Mouse (Mus musculus): ENCODE measurements at regions not wholly inside any gene's neighbourhood (a gene's known extent, or its start where the extent isn't known, plus 50 kb on each side); places are given as distances from the start of the nearest gene placed in this dataset.

DNA sequence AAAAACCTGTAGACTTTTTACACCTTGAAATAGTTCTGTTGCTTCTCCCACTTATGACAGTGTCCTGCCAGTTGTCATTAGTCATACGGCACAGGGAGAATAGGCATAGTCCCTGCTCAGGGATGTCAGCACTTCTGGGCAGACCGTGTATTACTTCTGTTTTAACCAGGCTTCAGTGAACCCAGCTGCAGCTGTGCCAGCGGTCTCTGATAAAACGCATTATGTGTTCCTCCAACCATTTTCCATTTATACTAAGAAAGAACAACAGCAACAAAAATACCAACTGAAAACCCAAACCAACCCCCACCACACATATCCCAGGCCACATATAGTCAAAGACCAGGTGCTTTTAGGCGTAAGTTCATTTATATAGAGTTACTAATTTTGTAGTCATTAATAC, 83.1 kb upstream of the Prdm1 start:
- H3K27ac ChIP-seq = no peak overlapping the region
- no peak overlapping the region for H3K9ac ChIP-seq
- WGBS = 86% methylated on average over 5 of the region's 5 CpGs
- no peak overlapping the region for H3K4me3 ChIP-seq
- H3K36me3 ChIP-seq (replicated peaks) = no peaks in the 10 kb centered on the region
- no peaks in the 10 kb centered on the region for H3K27me3 ChIP-seq (replicated peaks)
- H3K9me3 ChIP-seq = no peaks in the 10 kb centered on the region
- ATAC-seq (replicated peaks) = no peak
- H3K4me2 ChIP-seq = no peak overlapping the region
- H3K4me1 ChIP-seq = no peaks in the 10 kb centered on the region

DNA sequence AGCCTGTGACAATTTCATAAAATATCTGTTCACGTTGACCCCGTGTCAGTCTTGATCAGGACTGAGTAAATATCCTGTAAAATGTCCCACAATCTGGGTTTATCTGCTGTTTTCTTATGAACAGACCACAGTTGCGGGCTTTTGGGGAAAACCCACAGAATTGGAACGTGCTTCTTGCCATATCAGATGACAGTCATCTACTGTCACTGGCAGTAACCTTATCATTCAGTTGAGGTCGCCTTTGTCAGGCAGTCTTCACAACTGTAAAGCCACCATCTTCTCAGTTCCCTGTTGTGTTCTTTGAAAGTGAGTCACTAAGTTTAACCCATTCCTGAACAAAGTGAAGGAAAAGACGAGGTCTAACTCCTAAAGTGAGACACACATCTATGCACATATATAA, 80.9 kb upstream of the Prdm1 start:
- Histone ChIP-seq H3K9ac (no peak overlapping the region), H3K4me2 (no peak overlapping the region), H3K9me3 (no peaks in the 10 kb centered on the region), H3K36me3 (replicated peaks) (no peaks in the 10 kb centered on the region), H3K27ac (no peak overlapping the region), H3K27me3 (replicated peaks) (no peaks in the 10 kb centered on the region), H3K4me3 (no peak overlapping the region), H3K4me1 (no peaks in the 10 kb centered on the region)
- 82% methylated on average over 6 of the region's 6 CpGs for WGBS
- no peak for ATAC-seq (replicated peaks)

DNA sequence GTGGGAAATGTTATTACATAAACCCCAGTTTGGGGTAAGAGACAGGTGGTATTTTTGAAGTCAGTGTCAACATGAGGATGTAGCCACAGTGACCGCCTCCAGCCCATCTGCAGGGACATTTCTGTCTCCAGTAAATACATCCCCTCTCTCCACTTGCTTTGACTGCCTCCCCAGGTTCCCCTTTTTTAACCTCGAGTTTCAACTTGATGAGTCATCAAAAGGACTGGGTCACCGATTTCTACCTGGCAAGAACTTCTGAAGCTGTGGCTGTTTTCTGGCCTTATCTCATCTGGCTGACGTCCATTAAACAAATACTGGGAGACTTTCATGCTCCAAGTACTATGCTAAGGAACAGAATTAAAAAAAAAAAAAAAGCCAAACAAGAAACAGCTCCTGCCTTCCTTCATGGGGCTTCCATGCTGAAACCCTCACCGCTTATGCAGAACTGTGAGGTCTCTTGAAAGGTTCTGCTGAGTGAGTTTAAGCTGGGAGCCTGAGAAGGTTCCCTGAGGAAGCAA, 79.1 kb upstream of the Prdm1 start:
- WGBS = 81% methylated on average over 5 of the region's 5 CpGs
- no peak overlapping the region for H3K27ac ChIP-seq

DNA sequence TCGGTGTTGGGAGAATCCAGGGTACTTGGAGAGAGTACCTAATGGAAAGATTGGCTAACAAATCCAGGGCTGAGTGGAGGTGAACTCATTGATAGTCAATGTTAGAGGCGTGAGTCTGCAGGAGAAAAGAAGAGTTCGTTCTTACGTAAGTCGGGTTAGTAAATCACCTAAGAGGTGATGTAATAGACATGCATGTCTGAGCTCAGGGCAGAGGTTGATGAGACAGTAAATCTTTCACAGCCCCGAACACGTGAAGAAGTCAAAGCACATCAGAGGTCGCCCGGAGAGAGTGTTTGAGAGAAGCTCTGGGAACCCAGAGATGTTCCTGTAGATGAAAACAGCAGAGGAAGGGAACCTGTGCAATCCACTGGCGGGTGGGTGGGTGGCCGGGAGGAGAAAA, 76.2 kb upstream of the Prdm1 start:
- no peak overlapping the region for H3K4me3 ChIP-seq
- no peak for ATAC-seq (replicated peaks)
- WGBS = 94% methylated on average over 11 of the region's 11 CpGs
- H3K27me3 ChIP-seq (replicated peaks) = no peaks in the 10 kb centered on the region
- H3K9ac ChIP-seq = no peak overlapping the region
- no peaks in the 10 kb centered on the region for H3K36me3 ChIP-seq (replicated peaks)
- no peaks in the 10 kb centered on the region for H3K9me3 ChIP-seq
- no peaks in the 10 kb centered on the region for H3K4me1 ChIP-seq
- H3K27ac ChIP-seq = no peak overlapping the region
- no peak overlapping the region for H3K4me2 ChIP-seq

More for the DNA sequence above, 79.1 kb upstream of the Prdm1 start:
- no peaks in the 10 kb centered on the region for H3K9me3 ChIP-seq
- H3K36me3 ChIP-seq (replicated peaks) = no peaks in the 10 kb centered on the region
- no peaks in the 10 kb centered on the region for H3K27me3 ChIP-seq (replicated peaks)
- no peak overlapping the region for H3K4me2 ChIP-seq
- H3K4me3 ChIP-seq = no peak overlapping the region
- H3K4me1 ChIP-seq = no peaks in the 10 kb centered on the region
- no peak for ATAC-seq (replicated peaks)
- H3K9ac ChIP-seq = no peak overlapping the region

DNA sequence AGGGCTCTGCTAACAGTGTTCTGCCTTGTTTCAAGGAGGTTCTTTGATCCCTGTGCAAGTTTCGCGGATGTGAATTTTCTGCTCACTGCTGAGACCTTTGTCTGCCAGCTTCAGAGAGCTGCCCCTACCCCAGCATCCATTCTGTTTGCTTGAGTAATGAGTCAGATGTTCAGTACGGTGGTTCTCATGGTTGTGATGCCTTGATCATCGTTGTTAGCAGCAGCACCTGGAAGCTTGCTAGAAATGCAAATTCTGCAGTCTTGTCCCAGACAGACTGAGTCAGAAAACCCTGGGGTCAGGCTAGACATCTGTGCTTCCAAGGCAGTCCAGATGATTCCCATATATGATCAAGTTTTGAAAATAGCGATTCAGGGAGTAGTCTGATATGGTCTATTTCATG, 75.2 kb upstream of the Prdm1 start:
- Histone ChIP-seq H3K36me3 (replicated peaks) (no peaks in the 10 kb centered on the region), H3K9me3 (no peaks in the 10 kb centered on the region), H3K4me1 (no peaks in the 10 kb centered on the region), H3K4me2 (no peak overlapping the region), H3K27me3 (replicated peaks) (no peaks in the 10 kb centered on the region), H3K9ac (no peak overlapping the region), H3K4me3 (no peak overlapping the region), H3K27ac (no peak overlapping the region)
- no peak for ATAC-seq (replicated peaks)
- WGBS = 74% methylated on average over 5 of the region's 5 CpGs

DNA sequence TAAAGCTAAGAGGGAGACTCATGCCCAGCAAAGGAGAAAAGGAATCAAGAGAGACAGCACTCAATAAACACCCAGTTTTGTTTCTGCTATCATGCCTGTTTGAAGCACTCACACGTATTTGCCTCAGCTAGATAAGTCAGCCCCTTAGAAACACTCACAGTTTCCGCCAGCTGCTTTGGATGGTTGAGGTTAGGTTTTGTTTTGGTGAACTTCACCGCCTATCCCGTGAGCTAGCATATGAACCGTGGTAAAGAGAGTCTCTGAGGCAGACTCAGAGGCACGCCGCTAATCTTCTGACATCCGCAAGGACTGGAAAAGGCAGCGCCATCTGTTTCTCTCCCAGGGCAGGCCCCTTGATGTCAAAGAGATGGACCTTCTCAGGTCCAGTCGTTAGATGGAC, 73.2 kb upstream of the Prdm1 start:
- Histone ChIP-seq H3K4me3 (no peak overlapping the region), H3K4me1 (no peaks in the 10 kb centered on the region), H3K4me2 (no peak overlapping the region), H3K27me3 (replicated peaks) (no peaks in the 10 kb centered on the region), H3K9me3 (no peaks in the 10 kb centered on the region), H3K36me3 (replicated peaks) (no peaks in the 10 kb centered on the region), H3K9ac (no peak overlapping the region), H3K27ac (no peak overlapping the region)
- 89% methylated on average over 10 of the region's 10 CpGs for WGBS
- no peak for ATAC-seq (replicated peaks)

DNA sequence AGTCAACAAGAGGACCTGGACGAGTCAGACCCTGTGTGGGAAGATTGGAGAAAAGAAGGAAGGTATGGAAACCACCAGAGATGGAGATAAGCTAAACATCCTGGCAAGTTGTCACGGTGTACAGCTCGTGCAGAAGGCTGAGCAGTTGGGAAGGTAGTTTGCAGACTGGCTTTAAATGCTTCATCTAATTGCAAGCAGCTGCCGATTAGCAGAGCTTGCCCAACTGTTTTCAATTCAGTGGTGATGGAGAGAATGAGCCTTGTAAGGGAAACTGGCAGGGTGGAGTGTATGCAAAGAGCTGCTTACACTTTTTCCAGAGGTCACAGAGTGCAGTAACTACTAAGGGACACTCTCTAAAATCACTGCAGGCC, 71.6 kb upstream of the Prdm1 start:
- Histone ChIP-seq H3K4me1 (no peaks in the 10 kb centered on the region), H3K27me3 (replicated peaks) (no peaks in the 10 kb centered on the region), H3K36me3 (replicated peaks) (no peaks in the 10 kb centered on the region), H3K4me3 (no peak overlapping the region), H3K27ac (no peak overlapping the region), H3K9me3 (no peaks in the 10 kb centered on the region), H3K4me2 (no peak overlapping the region), H3K9ac (no peak overlapping the region)
- 70% methylated on average over 4 of the region's 4 CpGs for WGBS
- no peak for ATAC-seq (replicated peaks)

DNA sequence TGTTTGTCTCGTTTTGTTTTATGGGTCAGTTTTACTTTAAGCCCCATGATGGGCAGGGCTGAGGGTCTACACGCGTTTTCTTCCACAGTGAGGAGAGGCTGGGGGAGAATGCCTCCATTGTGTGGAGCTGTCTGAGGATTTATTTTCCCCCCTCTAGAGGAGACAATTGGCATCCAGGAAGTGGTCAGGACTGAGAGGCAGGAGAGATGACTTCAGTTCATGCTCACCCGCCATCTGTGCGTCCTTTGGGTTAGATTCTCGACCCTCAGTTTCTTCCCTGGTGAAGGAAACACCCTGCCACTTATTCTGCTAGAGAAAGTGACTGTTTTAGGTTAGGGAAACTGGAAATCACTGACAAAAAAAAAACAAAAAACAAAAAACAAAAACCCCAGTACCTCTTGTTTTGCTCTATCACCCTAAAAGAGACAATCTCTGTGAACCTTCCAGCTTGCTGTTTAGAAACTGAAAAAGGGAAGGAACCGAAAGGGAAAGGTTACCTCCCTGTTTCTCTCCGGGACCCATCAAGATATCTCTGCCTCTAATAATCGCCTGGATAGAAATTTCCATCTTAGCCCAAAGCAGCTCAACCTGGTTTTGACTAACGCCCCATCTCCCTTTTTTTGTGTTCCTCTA, 71.1 kb upstream of the Prdm1 start:
- Histone ChIP-seq H3K4me2 (no peak overlapping the region), H3K4me1 (no peaks in the 10 kb centered on the region), H3K36me3 (replicated peaks) (no peaks in the 10 kb centered on the region), H3K4me3 (no peak overlapping the region), H3K9ac (no peak overlapping the region), H3K27me3 (replicated peaks) (no peaks in the 10 kb centered on the region), H3K9me3 (no peaks in the 10 kb centered on the region), H3K27ac (no peak overlapping the region)
- WGBS = 67% methylated on average over 10 of the region's 10 CpGs
- ATAC-seq (replicated peaks) = no peak

DNA sequence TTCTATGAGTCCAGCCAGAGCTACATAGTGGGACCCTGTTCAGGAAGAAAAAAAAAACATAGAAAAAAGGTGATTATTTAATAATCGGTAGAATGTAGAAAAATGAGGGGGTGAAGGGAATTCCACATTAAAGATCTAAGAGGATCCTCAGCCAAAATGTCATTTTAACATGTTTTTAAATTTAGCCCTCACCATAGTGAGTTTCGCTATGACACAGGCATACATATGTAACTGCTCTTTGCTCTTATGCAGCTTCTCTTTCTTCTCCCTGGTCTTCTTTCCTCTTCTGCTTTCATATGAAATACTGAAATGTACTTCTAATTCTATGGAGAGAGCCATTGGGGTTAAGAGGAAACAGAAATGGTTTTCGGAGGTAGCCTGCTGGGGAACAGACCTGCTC, 70.3 kb upstream of the Prdm1 start:
- Histone ChIP-seq H3K36me3 (replicated peaks) (no peaks in the 10 kb centered on the region), H3K4me3 (no peak overlapping the region), H3K9ac (no peak overlapping the region), H3K4me2 (no peak overlapping the region), H3K27ac (no peak overlapping the region), H3K4me1 (no peaks in the 10 kb centered on the region), H3K27me3 (replicated peaks) (no peaks in the 10 kb centered on the region), H3K9me3 (no peaks in the 10 kb centered on the region)
- WGBS = 93% methylated on average over 3 of the region's 3 CpGs
- no peak for ATAC-seq (replicated peaks)

DNA sequence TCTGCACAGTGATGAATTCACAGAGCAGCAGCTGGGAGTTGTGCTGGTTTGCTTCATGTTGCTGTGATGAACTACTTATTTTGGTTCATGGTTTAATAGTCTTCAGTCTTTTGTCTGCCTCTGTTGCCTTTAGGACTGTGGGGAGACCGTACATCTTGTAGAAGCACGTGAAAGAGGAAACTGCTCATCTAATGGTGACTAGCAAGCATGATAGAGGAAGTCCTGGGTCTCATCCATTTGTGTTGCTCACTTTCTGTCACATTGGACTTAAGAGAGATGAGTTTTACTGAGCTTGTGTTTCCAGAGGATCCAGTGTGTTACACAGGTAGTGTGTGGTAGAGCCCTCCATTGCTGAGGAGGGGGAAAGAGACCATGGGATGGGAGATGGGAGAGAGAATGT, 67.6 kb upstream of the Prdm1 start:
- Histone ChIP-seq H3K36me3 (replicated peaks) (no peaks in the 10 kb centered on the region), H3K27me3 (replicated peaks) (no peaks in the 10 kb centered on the region), H3K4me2 (no peak overlapping the region), H3K27ac (no peak overlapping the region), H3K9ac (no peak overlapping the region), H3K4me1 (no peaks in the 10 kb centered on the region), H3K9me3 (no peaks in the 10 kb centered on the region), H3K4me3 (no peak overlapping the region)
- 87% methylated on average over 2 of the region's 2 CpGs for WGBS
- ATAC-seq (replicated peaks) = no peak

DNA sequence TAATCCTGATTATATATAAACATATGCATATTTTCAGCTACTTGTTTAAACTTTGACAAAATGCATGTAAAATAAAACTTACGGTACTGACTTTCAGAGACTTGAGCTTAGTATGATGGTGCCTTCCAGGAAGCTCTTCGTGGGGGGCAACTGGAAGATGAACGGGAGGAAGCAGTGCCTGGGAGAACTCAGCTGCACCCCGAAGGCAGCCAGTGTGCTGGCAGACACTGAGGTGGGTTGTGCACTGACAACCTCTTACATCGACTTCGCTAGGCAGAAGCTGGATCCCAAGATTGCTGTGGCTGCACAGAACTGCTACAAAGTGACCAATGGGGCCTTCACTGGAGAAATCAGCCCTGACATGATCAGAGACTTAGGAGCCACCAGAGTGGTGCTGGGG, 61.5 kb upstream of the Prdm1 start:
- no peaks in the 10 kb centered on the region for H3K4me1 ChIP-seq
- WGBS = 89% methylated on average over 6 of the region's 6 CpGs
- no peak overlapping the region for H3K9ac ChIP-seq
- no peak for ATAC-seq (replicated peaks)
- no peak overlapping the region for H3K4me2 ChIP-seq
- H3K4me3 ChIP-seq = no peak overlapping the region
- no peaks in the 10 kb centered on the region for H3K9me3 ChIP-seq
- no peaks in the 10 kb centered on the region for H3K27me3 ChIP-seq (replicated peaks)
- H3K27ac ChIP-seq = no peak overlapping the region
- no peaks in the 10 kb centered on the region for H3K36me3 ChIP-seq (replicated peaks)

DNA sequence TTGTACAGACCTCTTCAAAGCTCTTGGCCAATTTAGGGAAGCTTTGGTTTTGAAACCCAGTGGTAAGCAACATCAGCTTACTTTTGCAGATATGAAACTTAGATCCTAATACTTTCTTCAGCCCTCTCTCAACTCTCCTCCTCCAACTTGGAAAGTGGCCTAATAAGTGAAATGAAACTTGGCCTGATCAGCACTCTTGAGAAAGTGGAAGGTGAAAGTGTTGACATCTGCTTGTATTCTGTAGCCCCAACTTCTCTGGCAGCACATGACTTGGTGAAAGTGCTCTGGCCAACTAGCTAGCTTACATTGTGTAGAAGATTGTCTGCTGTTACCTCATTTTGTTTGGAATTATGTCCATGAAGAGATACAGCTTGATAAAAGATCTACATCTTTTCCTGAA, 61.1 kb upstream of the Prdm1 start:
- Histone ChIP-seq H3K27ac (no peak overlapping the region), H3K9me3 (no peaks in the 10 kb centered on the region)
- ATAC-seq (replicated peaks) = no peak

DNA sequence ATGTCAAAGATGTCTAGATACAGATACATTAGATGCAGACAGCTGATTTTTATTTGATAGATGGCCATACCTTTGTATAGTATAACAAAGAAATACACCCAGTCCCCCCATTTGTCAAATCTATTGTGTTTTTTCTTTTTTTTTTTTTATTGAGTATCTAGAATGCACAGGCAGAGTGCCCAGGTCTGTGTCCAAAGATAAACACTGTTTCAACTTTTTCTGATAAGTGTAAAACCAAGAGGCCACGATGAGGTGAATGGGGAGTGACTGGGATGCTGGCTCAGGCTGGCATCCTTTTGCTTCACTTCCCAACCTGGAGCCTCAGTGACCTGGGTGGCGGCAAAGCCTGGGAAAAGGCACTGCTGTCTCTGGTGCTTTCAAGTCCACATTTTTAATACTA, 54.4 kb upstream of the Prdm1 start:
- Histone ChIP-seq H3K27ac (no peak overlapping the region), H3K9me3 (no peaks in the 10 kb centered on the region), H3K9ac (no peak overlapping the region), H3K27me3 (replicated peaks) (no peaks in the 10 kb centered on the region), H3K36me3 (replicated peaks) (no peaks in the 10 kb centered on the region), H3K4me3 (no peak overlapping the region), H3K4me1 (no peaks in the 10 kb centered on the region), H3K4me2 (no peak overlapping the region)
- no peak for ATAC-seq (replicated peaks)
- 89% methylated on average over 2 of the region's 2 CpGs for WGBS

More for the DNA sequence above, 61.1 kb upstream of the Prdm1 start:
- H3K27me3 ChIP-seq (replicated peaks) = no peaks in the 10 kb centered on the region
- H3K9ac ChIP-seq = no peak overlapping the region
- no peaks in the 10 kb centered on the region for H3K4me1 ChIP-seq
- H3K36me3 ChIP-seq (replicated peaks) = no peaks in the 10 kb centered on the region
- H3K4me2 ChIP-seq = no peak overlapping the region
- H3K4me3 ChIP-seq = no peak overlapping the region

Data from midbrain, embryonic 15.5 days (tissue).